Mouse (Mus musculus) mouse embryonic stem cell (cell line): ENCODE results near the gene P4ha3.

ENCODE experiments used
- in situ Hi-C, 2 experiments: fragments of 300-500 bp; cut with MboI; formaldehyde crosslinking; loops; 1 replicate in 1 of 2; 3 replicates in 1 of 2; pipeline ENCODE4 v1.14.3; 2019 to 2020; ENCODE audit warnings: low sequenced_read_pairs in 2 of 2, low pct_unique_long_range_greater_than_20kb in 1 of 2, mixed read lengths in 1 of 2; ENCODE audit not compliant: unreplicated experiment in 1 of 2

The P4ha3 gene

GRCm38 (mm10) chr7:100298861-100299510 lies 13.7 kb downstream of the P4ha3 start:
- in situ Hi-C loops: no loop called here

DNA sequence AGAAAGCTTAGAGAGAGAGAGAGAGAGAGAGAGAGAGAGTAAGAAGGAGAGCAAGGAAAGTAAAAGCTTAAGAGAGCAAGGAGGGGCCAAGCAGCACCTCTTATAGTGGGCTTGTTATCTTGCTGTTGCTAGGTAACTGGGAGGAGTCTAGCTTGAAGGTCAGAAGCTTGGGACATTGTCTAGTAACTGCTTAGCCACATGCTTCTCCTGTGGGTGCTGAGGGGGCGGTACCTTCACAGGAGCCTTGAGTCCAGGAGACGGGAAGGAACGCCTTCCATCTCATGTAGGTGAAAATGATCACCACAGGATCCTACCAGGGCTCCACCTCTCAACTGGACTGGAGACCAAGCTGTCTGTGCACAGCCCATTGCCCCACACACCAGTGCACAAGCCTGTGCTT lies 16.1 kb downstream of the P4ha3 start:
- in situ Hi-C loops: no loop called here

DNA sequence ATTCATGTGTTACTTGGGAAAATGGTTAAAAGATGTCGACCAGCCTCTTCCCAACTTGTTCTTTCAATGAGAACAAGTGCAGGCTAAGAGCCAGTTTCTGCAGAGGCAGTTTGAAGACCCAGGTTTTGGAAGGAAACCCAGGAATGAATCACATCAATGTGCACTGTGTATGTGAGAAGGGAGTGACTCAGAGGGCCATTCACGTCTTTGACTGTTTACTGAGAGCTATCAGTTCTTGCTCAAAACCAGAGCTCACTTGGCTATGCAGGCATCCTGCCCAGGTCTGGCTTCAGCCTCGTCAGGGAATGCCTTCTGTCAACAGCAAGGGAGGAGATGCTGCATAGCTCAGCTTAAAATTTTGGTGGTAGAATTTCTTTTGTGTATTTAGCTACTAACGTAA lies 17.0 kb downstream of the P4ha3 start:
- in situ Hi-C loops: no loop called here

- in situ Hi-C loops: no loop called here
These were observed 20.6 kb downstream of the P4ha3 start for GRCm38 (mm10) chr7:100305894-100306293.

- in situ Hi-C loops: no loop called here
These were observed 22.7 kb downstream of the P4ha3 start for GRCm38 (mm10) chr7:100307872-100308653.

DNA sequence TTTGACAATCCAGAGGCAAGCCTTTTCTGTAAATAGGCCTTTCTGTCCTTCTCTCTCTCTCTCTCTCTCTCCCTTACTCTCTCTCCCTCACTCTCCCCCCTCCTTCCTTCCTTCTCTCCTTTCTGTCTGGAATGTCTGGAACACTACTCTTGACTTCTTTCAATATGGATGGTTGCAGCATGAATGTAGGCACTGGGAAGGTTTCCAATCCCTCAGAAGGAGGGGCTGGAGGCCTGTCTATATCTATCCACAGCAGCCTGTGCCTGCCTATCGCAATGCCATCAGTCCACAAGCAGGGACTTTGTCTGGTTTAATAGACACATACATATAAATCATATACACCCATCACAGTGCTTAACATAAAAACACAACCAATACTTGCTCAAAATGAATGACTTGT lies 23.9 kb downstream of the P4ha3 start:
- in situ Hi-C loops: no loop called here

- in situ Hi-C loops: no loop called here
These were observed 24.4 kb downstream of the P4ha3 start for GRCm38 (mm10) chr7:100309679-100310078.

DNA sequence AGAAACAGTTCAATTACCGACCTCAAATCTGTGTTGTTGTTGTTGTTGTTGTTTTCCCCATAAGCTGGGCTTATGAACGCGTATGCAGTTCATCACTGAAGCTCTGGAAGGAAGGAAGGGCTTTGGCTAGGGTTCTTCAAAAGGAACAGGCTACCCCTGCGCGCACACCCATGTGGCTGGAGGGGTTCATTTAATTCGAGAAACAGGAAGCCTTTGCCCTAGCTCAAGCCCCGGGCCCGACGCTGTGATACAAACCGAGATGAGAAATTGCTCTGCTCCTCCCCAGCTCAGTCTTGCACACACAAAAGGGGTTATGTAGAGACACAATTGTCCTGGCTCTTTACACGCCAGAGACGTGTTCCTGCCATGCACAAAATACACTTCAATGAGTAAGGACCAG lies 25.0 kb downstream of the P4ha3 start:
- in situ Hi-C loops: no loop called here

GRCm38 (mm10) chr7:100312716-100313115 lies 27.4 kb downstream of the P4ha3 start:
- in situ Hi-C loops: no loop called here

- in situ Hi-C loops: no loop called here
These were observed 31.6 kb downstream of the P4ha3 start for GRCm38 (mm10) chr7:100316924-100317323.

- in situ Hi-C loops: no loop called here
These were observed 32.2 kb downstream of the P4ha3 start for GRCm38 (mm10) chr7:100317534-100317933.

DNA sequence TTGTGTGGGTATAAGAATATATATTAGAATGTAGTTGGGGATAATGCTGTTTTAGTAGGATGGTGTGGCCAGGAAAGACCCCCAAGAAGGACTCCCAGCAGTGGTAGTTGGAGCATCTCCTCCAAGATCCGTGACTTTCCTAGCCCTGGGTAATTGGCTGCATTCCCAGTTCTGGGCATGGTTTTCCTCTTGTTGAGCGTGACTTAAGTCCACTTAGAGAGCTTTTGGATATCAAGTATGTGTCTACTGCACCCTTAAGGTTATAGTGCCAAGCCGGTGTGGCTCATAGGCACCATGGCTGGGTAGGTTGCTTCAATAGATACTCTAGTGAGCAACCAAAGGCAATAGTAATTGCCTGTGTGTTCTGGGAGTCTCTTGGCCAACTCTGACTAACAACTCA lies 38.4 kb downstream of the P4ha3 start:
- in situ Hi-C loops: no loop called here

GRCm38 (mm10) chr7:100325482-100325881 lies 40.2 kb downstream of the P4ha3 start:
- in situ Hi-C loops: loop anchor here in 1 of 2 experiments (5.0 kb wide), 1 partner anchor 43 kb away; no protein-coding TSS in a partner anchor

DNA sequence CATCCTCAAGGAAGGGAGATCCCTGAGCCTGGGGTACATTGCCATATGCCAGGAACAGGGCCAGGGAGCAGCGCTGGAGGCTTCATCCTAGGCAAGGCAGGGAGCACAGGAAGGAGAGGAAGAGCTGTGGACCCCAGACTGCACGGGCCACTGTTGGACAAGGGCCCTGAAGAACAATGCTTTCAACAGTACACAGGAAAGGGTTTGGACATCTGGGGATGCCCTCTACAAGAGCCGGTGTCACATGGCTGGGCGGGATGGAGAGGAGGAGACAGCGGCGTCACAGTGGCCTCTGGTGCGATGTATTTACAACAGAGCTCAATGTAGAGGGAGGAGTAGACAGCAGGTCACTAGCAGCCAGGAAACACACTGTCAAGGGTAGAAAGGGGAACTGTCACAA lies 42.2 kb downstream of the P4ha3 start:
- in situ Hi-C loops: loop anchor here in 1 of 2 experiments (5.0 kb wide), 1 partner anchor 45 kb away; no protein-coding TSS in a partner anchor

GRCm38 (mm10) chr7:100328636-100329035 lies 43.3 kb downstream of the P4ha3 start:
- in situ Hi-C loops: loop anchor here in 1 of 2 experiments (5.0 kb wide), 1 partner anchor 46 kb away; no protein-coding TSS in a partner anchor

DNA sequence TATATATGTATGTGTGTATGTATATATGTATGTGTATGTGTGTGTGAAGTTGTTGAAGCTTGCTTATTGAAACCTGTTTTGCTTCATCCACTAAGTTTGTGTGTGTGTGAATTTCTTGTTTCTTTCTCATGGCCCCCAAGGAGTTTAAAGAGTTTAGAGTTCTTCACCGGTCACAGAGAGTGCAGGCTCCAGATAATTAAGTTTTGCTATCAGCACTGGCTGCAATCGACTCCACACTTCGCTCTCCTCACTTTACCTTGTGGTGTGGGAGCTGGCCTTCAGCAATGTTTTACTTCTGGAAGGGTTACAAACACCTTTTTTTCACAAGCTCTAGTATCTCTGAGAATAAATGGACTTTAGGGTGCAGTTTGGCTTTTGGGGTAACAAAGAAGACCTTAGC lies 45.9 kb downstream of the P4ha3 start:
- in situ Hi-C loops: no loop called here

DNA sequence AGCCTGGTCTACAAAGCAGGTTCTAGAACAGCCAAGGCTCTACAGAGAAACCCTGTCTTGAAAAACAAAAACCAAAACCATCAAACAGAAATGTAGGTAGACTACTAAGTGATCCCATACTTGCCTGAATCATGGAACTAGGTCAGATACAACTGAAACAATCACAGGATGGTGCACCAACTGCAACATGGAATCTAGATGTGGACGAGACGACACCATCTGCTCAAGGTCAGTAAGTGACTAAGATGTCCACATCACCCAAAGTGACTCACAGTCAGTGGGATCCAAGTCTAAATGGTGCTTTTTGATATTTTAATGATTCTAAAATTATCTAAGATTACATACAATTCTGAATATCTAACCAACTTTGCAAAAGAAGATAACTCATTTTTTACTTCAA lies 50.6 kb downstream of the P4ha3 start:
- in situ Hi-C loops: no loop called here

GRCm38 (mm10) chr7:100354984-100355383 lies 69.7 kb downstream of the P4ha3 start:
- in situ Hi-C loops: no loop called here

DNA sequence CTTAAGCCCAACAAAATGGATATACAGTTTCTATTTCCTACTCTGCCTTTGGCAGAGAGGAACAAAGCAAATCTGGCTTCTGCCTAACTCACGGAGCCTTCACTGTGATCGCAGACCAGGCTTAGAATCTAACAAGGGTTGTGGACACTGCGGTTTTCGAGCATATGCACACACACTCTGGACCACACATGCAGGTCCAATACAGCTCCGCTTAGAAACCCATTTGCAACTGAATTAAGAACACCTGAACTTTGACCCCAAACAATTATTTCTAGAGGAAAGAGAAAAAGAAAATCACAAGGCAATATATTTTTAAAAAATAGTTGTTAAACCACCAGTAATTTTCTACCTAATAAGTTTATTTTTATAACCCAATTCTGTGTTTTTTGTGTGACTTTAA lies 71.0 kb downstream of the P4ha3 start:
- in situ Hi-C loops: no loop called here

DNA sequence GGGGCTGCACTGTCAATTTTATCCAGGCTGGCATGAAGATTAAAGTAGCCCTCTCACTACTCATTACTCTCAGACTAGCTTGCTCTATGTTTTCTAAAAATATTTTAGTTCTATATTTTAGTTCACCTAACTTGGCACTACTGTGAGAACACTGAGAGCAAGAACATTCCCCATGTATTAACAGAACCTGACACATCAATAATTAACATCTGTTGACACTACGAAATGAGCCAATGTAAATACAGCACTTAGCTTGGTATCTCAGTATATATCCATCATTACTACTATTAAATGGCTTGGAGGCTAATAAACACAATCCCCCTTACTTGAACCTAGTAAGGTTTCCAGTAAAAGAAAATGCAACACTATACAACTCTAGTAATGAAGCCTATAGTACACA lies 71.4 kb downstream of the P4ha3 start:
- in situ Hi-C loops: no loop called here
